Mouse (Mus musculus): Measurements from ENCODE around the gene Slc47a1. TPM values are rescaled to one million over a fixed set of nuclear protein-coding genes. Genes with fewer than 3 reads are reported as not detected.
A peak's percentile ranks its signal among the peaks of the same experiment; 100 is the strongest.

Slc47a1 gene
- polyA plus RNA-seq, 1 experiment from 2014 or later, result 0.09 TPM

DNA sequence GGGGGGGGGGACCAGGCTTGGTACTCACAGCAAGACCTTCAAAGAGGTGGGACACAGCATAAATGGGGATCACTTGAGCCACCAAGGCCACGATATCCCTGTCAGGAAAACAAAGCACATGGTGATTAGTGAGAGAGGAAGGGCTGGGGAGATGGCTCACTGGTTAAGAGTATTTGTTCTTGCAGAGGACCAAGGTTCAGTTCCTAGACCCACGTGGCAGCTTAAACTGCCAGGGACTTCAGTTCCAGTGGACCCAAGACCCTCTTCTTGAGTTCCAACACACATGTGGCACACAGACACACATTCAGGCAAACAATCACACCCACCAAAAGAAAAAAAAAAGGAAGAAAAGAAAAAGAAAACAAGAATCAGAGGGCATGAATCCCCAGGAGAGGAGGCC, 25.1 kb downstream of the Slc47a1 start:
- in situ Hi-C loops (cut with MboI; ENCODE audit: low pct_unique_long_range_greater_than_20kb), result no loop called here

DNA sequence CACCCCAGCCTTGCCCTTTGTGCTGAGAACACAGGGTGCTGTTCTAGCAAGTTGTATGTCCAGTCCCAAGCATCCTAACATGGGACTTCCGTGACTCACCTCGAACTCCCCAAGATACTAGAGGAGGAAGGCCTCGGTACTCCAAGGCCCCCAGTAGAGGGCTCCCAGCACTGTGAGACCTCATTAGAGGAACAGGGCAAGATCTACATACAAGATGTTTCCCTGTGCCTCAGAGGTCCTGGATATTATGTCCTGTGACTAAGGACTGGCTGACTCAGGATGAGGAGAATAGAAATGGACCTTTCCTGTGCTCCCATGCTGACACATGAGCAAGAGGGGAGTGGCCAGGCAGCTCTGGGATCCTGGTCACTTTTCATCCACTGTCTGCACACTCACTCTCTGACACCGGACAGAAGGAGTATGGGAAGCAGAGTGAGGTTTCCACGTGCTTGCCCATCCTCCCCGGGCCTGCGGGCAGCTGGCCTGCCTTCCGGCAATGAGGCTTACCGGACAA, 25.9 kb downstream of the Slc47a1 start:
- DNase-seq (ENCODE audit: low read depth, low spot score), result no peak

More for the DNA sequence above, 25.1 kb downstream of the Slc47a1 start:
- no peak for TF ChIP-seq CTCF (IDR thresholded peaks at IDR 0.05)
- ChIA-PET CTCF (interaction anchor here (1.5 kb wide), 1 partner anchor 11 kb away, joined by 5 read pairs; the partner anchor contains the start of gene Slc47a2), POLR2A (no interaction called here)
- no peak for DNase-seq (ENCODE audit: low read depth, low spot score)
- ATAC-seq, result no peak
- H3K27me3 ChIP-seq, result no peaks in the 10 kb centered on the region

DNA sequence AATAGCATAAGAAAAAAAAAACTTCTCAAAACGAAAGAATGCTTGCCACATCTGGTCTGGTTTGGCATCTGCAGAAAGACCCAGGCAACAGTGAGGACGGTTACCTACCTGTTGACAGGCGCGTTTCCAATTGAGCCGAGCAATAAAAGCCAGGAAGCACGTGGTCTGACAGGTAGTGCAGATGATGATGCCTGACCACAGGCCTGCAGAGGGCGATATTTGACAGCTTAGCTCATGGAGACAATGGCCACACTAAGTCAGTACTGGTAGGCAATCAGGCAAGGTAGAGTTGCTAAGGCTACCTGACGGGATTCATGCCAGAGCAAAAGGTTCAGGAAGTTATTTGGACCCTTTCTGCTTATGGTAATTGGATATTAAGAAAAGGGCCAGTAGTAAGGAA, 28.8 kb downstream of the Slc47a1 start:
- DNase-seq (ENCODE audit: low read depth, low spot score) (peak; percentile 2), ATAC-seq (no peak)
- in situ Hi-C loops (cut with MboI; ENCODE audit: low pct_unique_long_range_greater_than_20kb), result no loop called here
- POLR2A ChIA-PET, result no interaction called here
- H3K27me3 ChIP-seq, result peaks cover 30% of the 10 kb centered on the region
- peak; percentile 74 for TF ChIP-seq CTCF (IDR thresholded peaks at IDR 0.05)
- CTCF ChIA-PET, result no interaction called here

More for the DNA sequence above, 25.9 kb downstream of the Slc47a1 start:
- ATAC-seq, result no peak
- peaks cover 3% of the 10 kb centered on the region for H3K27me3 ChIP-seq
- ChIA-PET POLR2A (no interaction called here), CTCF (interaction anchor here (1.5 kb wide), 1 partner anchor 10 kb away, joined by 5 read pairs; the partner anchor contains the start of gene Slc47a2)
- in situ Hi-C loops (cut with MboI; ENCODE audit: low pct_unique_long_range_greater_than_20kb), result no loop called here
- no peak for TF ChIP-seq CTCF (IDR thresholded peaks at IDR 0.05)

DNA sequence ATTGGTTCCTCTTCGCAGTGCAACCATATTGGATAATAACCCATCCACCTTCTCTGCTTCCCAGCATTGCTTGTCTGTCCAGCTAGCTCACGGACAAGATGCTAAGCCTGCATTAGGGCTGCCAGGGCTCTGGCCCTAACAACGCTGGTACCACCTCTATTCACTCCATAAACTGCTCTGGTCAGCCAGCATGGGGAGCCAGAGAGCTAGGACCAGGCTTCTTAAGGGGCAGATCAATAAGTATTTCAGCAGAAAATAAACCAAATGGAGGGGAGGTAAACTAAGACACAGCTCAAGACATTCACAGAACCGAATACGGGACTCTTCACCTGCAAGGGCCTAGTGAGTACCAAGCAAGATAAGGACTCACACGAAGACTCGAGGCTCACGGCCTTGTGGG, 32.0 kb downstream of the Slc47a1 start:
- CTCF ChIA-PET, result no interaction called here
- in situ Hi-C loops (cut with MboI; ENCODE audit: low pct_unique_long_range_greater_than_20kb), result no loop called here

DNA sequence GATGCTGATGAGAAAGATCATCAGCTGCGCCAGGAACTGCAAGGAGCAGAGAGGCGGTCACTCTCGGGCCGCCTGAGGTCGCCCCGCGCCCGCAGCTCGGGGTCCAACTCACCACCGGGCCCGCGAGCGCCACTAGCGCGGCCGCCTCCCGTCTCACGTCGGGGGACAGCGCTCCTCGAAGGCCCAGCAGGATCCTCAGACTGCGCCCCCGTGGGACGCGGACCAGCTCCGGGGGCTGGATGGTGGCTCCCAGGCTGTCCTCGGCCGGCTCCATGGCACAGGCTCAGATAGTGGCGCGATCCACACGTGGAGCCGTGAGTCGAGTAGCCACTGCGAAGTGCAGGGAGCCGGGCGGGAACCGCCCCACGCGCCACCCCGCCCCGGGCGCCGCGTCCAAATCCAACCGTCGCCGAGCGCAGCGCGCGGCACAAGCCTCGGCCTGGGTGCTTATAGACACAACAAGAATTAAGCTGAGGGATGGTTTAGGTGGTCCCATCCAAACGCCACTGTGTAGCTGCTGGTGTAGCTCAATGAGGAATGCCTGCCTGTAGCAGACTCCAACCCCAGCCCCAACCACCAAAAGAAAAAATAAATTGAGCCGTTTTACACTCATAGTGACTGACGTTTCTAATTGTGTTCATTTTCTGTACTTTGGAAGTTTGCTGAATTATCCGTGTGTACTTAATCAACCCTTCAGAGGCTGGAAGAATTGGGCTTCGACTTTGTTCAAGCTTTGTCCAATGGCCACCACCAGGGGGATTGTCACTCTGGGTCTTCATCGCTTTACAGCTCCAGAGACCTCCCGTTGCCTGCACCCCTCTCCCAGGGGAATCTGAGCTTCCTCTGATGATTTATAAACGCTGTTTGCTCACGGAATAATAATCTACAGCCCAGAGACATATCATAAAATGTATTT, 35.4 kb downstream of the Slc47a1 start, which contains the start of gene Slc47a2:
Slc47a2 (minus strand) TSS at position 356 of the 916 bp plus-strand sequence.
- CTCF ChIA-PET, result interaction anchor here (1.1 to 1.5 kb wide), 3 partner anchors 10 to 19 kb away, joined by 3 to 5 read pairs (median 3); no protein-coding TSS in a partner anchor
- in situ Hi-C loops (cut with MboI; ENCODE audit: low pct_unique_long_range_greater_than_20kb), result no loop called here

More for the DNA sequence above, 32.0 kb downstream of the Slc47a1 start:
- POLR2A ChIA-PET, result no interaction called here
- ATAC-seq (no peak), DNase-seq (ENCODE audit: low read depth, low spot score) (no peak)
- TF ChIP-seq CTCF (IDR thresholded peaks at IDR 0.05), result peak; percentile 37
- peaks cover 44% of the 10 kb centered on the region for H3K27me3 ChIP-seq

DNA sequence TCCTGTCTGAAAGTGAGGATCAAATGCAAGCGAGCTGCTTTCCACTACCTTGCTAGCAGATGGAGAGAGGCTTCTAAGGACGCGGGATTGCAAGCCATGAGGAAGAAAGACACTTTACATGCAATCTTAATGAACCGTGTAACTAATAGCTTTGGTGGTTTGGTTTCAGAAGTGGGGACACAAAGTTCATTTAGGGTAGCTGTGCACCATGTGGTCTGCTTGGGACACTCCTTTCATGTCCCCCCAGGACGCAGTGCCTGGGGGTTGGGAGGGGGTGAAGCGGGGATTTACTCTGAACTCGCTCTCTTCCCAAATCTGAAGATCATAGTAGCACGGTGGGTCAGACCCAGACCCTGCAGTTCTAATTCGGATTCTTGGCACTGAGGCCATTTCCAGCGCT, 36.2 kb downstream of the Slc47a1 start:
- ATAC-seq (no peak), DNase-seq (ENCODE audit: low read depth, low spot score) (no peak)
- in situ Hi-C loops (cut with MboI; ENCODE audit: low pct_unique_long_range_greater_than_20kb), result no loop called here
- peaks cover 42% of the 10 kb centered on the region for H3K27me3 ChIP-seq
- CTCF ChIA-PET, result interaction anchor here (1.5 kb wide), 1 partner anchor 10 kb away, joined by 5 read pairs; no protein-coding TSS in a partner anchor
- no peak for TF ChIP-seq CTCF (IDR thresholded peaks at IDR 0.05)
- POLR2A ChIA-PET, result interaction anchor here (0.6 kb wide), 1 partner anchor 23 kb away, joined by 4 read pairs; no protein-coding TSS in a partner anchor

More for the DNA sequence above, 35.4 kb downstream of the Slc47a1 start, which contains the start of gene Slc47a2:
- DNase-seq (ENCODE audit: low read depth, low spot score) (no peak), ATAC-seq (no peak)
- H3K27me3 ChIP-seq, result peaks cover 48% of the 10 kb centered on the region
- POLR2A ChIA-PET, result no interaction called here
- peak; percentile 53 for TF ChIP-seq CTCF (IDR thresholded peaks at IDR 0.05)

DNA sequence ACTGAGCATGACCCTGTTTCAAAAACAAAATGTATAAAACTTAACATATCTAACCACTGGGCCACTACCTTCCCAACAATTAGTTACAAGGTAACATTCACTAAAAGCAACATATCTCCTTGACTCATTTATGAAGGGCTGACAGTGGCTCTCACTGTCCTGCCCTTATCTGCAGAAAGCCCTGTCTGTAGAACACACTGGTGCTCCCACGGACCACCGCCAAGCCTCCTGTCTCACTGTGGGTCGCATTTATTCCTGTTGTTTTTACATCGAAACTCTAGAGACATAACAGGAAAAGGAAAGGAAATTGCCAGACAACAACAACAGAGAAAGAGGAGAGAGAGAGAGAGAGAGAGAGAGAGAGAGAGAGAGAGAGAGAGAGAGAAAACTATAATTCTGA, 36.9 kb downstream of the Slc47a1 start:
- DNase-seq (ENCODE audit: low read depth, low spot score), result no peak
- ATAC-seq, result no peak
- POLR2A ChIA-PET, result interaction anchor here (0.6 kb wide), 1 partner anchor 23 kb away, joined by 4 read pairs; no protein-coding TSS in a partner anchor
- in situ Hi-C loops (cut with MboI; ENCODE audit: low pct_unique_long_range_greater_than_20kb), result no loop called here
- H3K27me3 ChIP-seq, result peaks cover 36% of the 10 kb centered on the region
- CTCF ChIA-PET, result interaction anchor here (1.5 kb wide), 1 partner anchor 11 kb away, joined by 5 read pairs; no protein-coding TSS in a partner anchor
- TF ChIP-seq CTCF (IDR thresholded peaks at IDR 0.05), result no peak

DNA sequence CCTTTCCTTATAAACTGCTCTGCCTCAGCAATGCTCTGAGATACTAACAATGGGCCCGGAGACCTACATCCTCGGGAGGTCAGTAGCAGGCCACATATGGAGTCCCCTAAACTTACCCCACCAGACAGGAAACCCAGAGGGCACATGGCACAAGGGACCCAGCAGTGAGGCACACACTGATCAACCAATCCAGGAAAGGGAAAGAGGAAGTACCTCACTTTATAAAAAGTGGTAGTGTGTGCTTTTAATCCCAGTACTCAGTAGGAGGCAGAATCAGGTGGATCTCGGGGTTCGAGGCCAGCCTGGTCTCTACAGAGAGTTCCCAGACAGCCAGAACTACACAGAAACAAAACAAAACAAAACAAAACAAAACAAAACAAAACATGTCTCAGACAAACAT, 37.8 kb downstream of the Slc47a1 start:
- in situ Hi-C loops (cut with MboI; ENCODE audit: low pct_unique_long_range_greater_than_20kb), result no loop called here
- DNase-seq (ENCODE audit: low read depth, low spot score), result no peak
- TF ChIP-seq CTCF (IDR thresholded peaks at IDR 0.05), result no peak
- ATAC-seq, result no peak
- peaks cover 32% of the 10 kb centered on the region for H3K27me3 ChIP-seq
- CTCF ChIA-PET, result no interaction called here
- POLR2A ChIA-PET, result no interaction called here

DNA sequence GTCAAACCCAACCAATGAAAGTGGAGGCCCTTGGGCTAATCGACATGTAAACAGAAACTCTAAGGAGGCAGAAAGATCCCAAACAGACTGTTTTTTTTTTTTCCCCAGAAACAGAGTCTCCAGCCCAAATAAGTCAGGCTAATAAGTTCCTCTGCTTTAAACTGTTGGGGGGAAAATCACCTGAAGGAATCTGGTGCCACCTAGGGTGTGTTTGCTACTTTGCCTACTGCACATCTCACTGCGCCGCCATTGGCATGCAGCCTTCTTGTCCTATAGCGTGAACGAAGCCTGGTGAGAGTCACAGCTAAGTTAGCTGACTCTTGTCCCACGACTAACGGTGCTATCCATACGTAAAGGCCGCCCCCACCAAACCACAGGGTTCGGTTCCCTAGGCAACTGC, 40.6 kb downstream of the Slc47a1 start:
- POLR2A ChIA-PET, result no interaction called here
- no peak for TF ChIP-seq CTCF (IDR thresholded peaks at IDR 0.05)
- H3K27me3 ChIP-seq, result peaks cover 15% of the 10 kb centered on the region
- DNase-seq (ENCODE audit: low read depth, low spot score), result no peak
- in situ Hi-C loops (cut with MboI; ENCODE audit: low pct_unique_long_range_greater_than_20kb), result no loop called here
- ATAC-seq, result no peak
- CTCF ChIA-PET, result no interaction called here

DNA sequence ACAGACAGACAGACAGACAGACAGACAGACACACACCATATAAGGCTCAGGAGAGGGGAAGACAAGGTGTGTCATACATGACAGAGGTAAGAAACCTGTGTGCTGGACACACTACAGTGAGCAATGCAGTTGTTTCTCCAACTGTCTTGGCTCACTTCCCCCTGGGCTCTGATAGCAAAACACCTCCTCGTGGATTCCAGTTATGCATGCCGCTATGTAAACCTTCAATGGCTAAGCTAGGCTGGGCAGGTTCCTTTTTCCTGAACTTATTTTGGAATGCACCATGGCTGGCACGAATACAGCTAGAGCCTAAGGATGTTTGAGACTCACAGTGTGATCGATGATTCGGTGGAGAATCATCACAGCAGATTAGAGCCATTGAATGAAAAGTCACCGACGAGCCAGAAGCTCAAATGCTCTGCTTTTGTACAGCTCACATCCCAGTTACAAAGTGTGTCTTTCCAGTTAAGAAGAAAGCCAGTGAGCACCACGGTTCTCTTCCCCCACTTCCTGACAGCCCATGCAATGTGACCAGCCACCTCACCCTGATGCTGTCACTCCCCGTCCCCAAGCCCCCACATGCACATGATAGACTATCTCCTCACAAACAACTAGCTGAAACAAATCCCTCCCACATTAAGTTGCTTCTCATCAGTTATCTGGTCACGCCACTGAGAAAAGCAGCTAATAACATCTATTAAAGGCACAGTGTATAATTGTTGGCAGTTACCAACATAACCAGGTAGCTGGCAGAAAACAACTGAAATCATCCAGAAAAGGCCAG, 57.0 kb downstream of the Slc47a1 start:
- ChIA-PET CTCF (interaction anchor here (0.7 to 1.6 kb wide), 2 partner anchors 9 to 15 kb away, joined by 3 to 6 read pairs; no protein-coding TSS in a partner anchor), POLR2A (no interaction called here)

More for the DNA sequence above, 57.0 kb downstream of the Slc47a1 start:
- in situ Hi-C loops (cut with MboI; ENCODE audit: low pct_unique_long_range_greater_than_20kb), result no loop called here
- no peak for TF ChIP-seq CTCF (IDR thresholded peaks at IDR 0.05)
- no peak for DNase-seq (ENCODE audit: low read depth, low spot score)
- H3K27me3 ChIP-seq, result peaks cover 18% of the 10 kb centered on the region
- ATAC-seq, result no peak

All from Patski (cell line).